Comparison of ENCODE assay signal across 7 mouse cellular contexts in the genomic region with DNA sequence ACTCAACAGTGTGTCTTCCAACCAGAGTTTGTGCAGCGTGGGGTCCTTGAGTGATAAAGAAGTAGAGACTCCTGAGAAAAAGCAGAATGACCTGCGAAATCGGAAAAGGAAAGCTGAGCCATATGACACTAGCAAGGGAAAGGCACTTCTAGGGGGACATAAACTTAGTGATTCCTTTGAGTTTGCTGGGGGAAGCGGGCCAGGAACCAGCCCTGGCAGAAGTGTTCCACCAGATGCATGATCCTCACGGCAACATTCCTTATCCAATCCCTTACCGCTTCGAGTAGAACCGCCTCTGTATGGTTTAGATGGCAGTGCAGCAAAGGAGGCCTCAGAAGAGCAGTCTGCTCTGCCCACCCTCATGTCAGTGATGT. TPM values are rescaled to one million over a fixed set of nuclear protein-coding genes. Genes with fewer than 3 reads are reported as not detected.
A peak's percentile ranks its signal among the peaks of the same experiment; 100 is the strongest.
DNase-seq lines count a peak whose midpoint lies in the region; ATAC-seq and TF ChIP-seq lines count a peak whose summit lies in the region.
"Not testable (repeated sequence)": the region's sequence is repeated elsewhere in the genome, so short reads cannot be mapped to it uniquely, and the experiment has no call there.

No protein-coding gene starts in this region.

- not testable (repeated sequence) for H3K79me2 ChIP-seq in liver, adult 2 months (ENCODE audit: control insufficient read depth, insufficient read depth, low read length)

- peak overlapping the region; percentile 66 for H3K4me3 ChIP-seq in embryonic facial prominence, embryonic 10.5 days
- H3K4me3 ChIP-seq in forebrain, embryonic 16.5 days (replicated peaks; ENCODE audit: low read length), result peak overlapping the region; percentile 54
- peak overlapping the region; percentile 63 for H3K4me3 ChIP-seq in kidney, adult 2 months (ENCODE audit: insufficient read depth, low read depth, low read length)
- H3K4me3 ChIP-seq in liver, adult 2 months (ENCODE audit: insufficient read depth, low read depth, low read length), result peak overlapping the region; percentile 77
- peak overlapping the region; percentile 52 for H3K4me3 ChIP-seq in neural tube, embryonic 14.5 days (ENCODE audit: low read depth, low read length)

- DNase-seq in embryonic facial prominence, embryonic 10.5 days (ENCODE audit: low spot score); kidney, adult 2 months; liver, adult 2 months (ENCODE audit: extremely low read depth, low read depth, low spot score): not testable (repeated sequence)
- DNase-seq in heart, postnatal 36 days, result peak; percentile 25 to 50
- peak; percentile 17 for DNase-seq in lung, postnatal 10 days

- H3K27me3 ChIP-seq in embryonic facial prominence, embryonic 10.5 days (replicated peaks; ENCODE audit: low read depth, poor library complexity, severe bottlenecking); forebrain, embryonic 16.5 days (replicated peaks; ENCODE audit: control insufficient read depth, insufficient read depth, low read length); kidney, adult 2 months (replicated peaks; ENCODE audit: control insufficient read depth, insufficient read depth, low read length); liver, adult 2 months (ENCODE audit: control insufficient read depth, insufficient read depth, low read length); neural tube, embryonic 14.5 days (ENCODE audit: control insufficient read depth, insufficient read depth, low read length): not testable (repeated sequence)

- H3K4me1 ChIP-seq in embryonic facial prominence, embryonic 10.5 days; forebrain, embryonic 16.5 days (replicated peaks; ENCODE audit: control insufficient read depth, insufficient read depth, low read length); kidney, adult 2 months (ENCODE audit: control insufficient read depth, insufficient read depth, low read length); liver, adult 2 months (ENCODE audit: control insufficient read depth, insufficient read depth, low read length); neural tube, embryonic 14.5 days (ENCODE audit: control insufficient read depth, insufficient read depth, low read length): not testable (repeated sequence)

- H3K9me3 ChIP-seq in embryonic facial prominence, embryonic 10.5 days; forebrain, embryonic 16.5 days (ENCODE audit: control insufficient read depth, low read length); neural tube, embryonic 14.5 days (ENCODE audit: control insufficient read depth, low read length): not testable (repeated sequence)

- TF ChIP-seq CTCF in kidney, adult 2 months (conservative IDR thresholded peaks at IDR 0.05; ENCODE audit: insufficient read depth, insufficient read length, low read depth, low read length); liver, adult 2 months (IDR thresholded peaks at IDR 0.05; ENCODE audit: low read depth, low read length): not testable (repeated sequence)

- 34% methylated on average over 8 of the region's 8 CpGs for WGBS in embryonic facial prominence, embryonic 10.5 days
- WGBS in forebrain, embryonic 16.5 days, result 43% methylated on average over 8 of the region's 8 CpGs
- 37% methylated on average over 8 of the region's 8 CpGs for WGBS in kidney, adult 2 months
- 53% methylated on average over 8 of the region's 8 CpGs for WGBS in liver, adult 2 months
- 46% methylated on average over 8 of the region's 8 CpGs for WGBS in neural tube, embryonic 14.5 days

- not testable (repeated sequence) for TF ChIP-seq POLR2A in kidney, adult 2 months (IDR thresholded peaks at IDR 0.05; ENCODE audit: low read depth, low read length); liver, adult 2 months (IDR thresholded peaks at IDR 0.05; ENCODE audit: extremely low read depth, insufficient read depth, low read length)

- intact Hi-C loops in heart, postnatal 36 days (cut with DNase I), result loop anchor here (5.0 to 10.0 kb wide), 2 partner anchors 36 to 401 kb away; a partner anchor contains a TSS

- H3K27ac ChIP-seq in embryonic facial prominence, embryonic 10.5 days (replicated peaks), result peak overlapping the region; percentile 92
- not testable (repeated sequence) for H3K27ac ChIP-seq in forebrain, embryonic 16.5 days (ENCODE audit: low read length); kidney, adult 2 months (ENCODE audit: insufficient read depth, low read depth, low read length); neural tube, embryonic 14.5 days (ENCODE audit: low read depth, low read length)
- peak overlapping the region; percentile 24; the same call in 1 of the 2 replicates for H3K27ac ChIP-seq in liver, adult 2 months (replicated peaks; ENCODE audit: insufficient read depth, low read depth, low read length)

- H3K4me2 ChIP-seq in forebrain, embryonic 16.5 days (ENCODE audit: low read length), result peak overlapping the region; percentile 92
- H3K4me2 ChIP-seq in neural tube, embryonic 14.5 days (ENCODE audit: low read depth, low read length), result peak overlapping the region; percentile 96

- not testable (repeated sequence) for ATAC-seq in forebrain, embryonic 16.5 days; neural tube, embryonic 14.5 days (ENCODE audit: low read depth)

- H3K36me3 ChIP-seq in embryonic facial prominence, embryonic 10.5 days (replicated peaks); forebrain, embryonic 16.5 days (ENCODE audit: control insufficient read depth, insufficient read depth); kidney, adult 2 months (ENCODE audit: control insufficient read depth, insufficient read depth, low read length); liver, adult 2 months (ENCODE audit: control insufficient read depth, insufficient read depth, low read length); neural tube, embryonic 14.5 days (ENCODE audit: control insufficient read depth, insufficient read depth, low read length): not testable (repeated sequence)

- H3K9ac ChIP-seq in forebrain, embryonic 16.5 days (replicated peaks; ENCODE audit: low read depth, low read length), result peak overlapping the region; percentile 78; the same call in 1 of the 2 replicates
- H3K9ac ChIP-seq in liver, adult 2 months (ENCODE audit: low read depth, low read length), result peak overlapping the region; percentile 98
- H3K9ac ChIP-seq in neural tube, embryonic 14.5 days (replicated peaks; ENCODE audit: low read depth, low read length), result 0 out of 2 replicates have a peak overlapping the region, but pooled peaks have one; percentile 82

RNA-seq across cellular contexts. Expression of a gene that starts 48.7 kb away (rescaled TPM):
- polyA plus RNA-seq in embryonic facial prominence, embryonic 10.5 days (2016; fragmentation: Nextera tagmentation; extraction: Ambion mirVana), result 8.6 and 10.8 TPM in 2 replicates
- polyA plus RNA-seq in forebrain, embryonic 16.5 days (2015; fragmentation: Nextera tagmentation; extraction: Ambion mirVana), result 2.9 and 3.4 TPM in 2 replicates
- total RNA-seq in heart, postnatal 36 days (2021), result 1 to 10 TPM; 8.2 to 9.1 TPM
- polyA plus RNA-seq in kidney, adult 2 months (2012; rRNA removed), result 0.14 and 0.16 TPM in 2 replicates
- 1.3 and 3.1 TPM in 2 replicates for total RNA-seq in liver, adult 2 months (2014; rRNA removed)
- polyA plus RNA-seq in liver, adult 2 months (2012; rRNA removed), result 0.07 and 0.13 TPM in 2 replicates
- 7.5 and 8.8 TPM in 2 replicates for polyA plus RNA-seq in neural tube, embryonic 14.5 days (2014; fragmentation: Nextera tagmentation; extraction: Ambion mirVana)
